Mouse (Mus musculus) lung, postnatal 0 days (tissue): ENCODE results near the gene Omd.

Source experiments
- CTCF ChIP-seq: IDR thresholded peaks from 2 replicates; pipeline ENCODE4 v1.5.1; 2016; ENCODE audit warnings: antibody characterized with exemption, mild to moderate bottlenecking
- EP300 ChIP-seq: IDR thresholded peaks from 2 replicates; pipeline ENCODE4 v1.6.1; 2016; ENCODE audit warnings: antibody characterized with exemption, mild to moderate bottlenecking, control low read depth

DNA sequence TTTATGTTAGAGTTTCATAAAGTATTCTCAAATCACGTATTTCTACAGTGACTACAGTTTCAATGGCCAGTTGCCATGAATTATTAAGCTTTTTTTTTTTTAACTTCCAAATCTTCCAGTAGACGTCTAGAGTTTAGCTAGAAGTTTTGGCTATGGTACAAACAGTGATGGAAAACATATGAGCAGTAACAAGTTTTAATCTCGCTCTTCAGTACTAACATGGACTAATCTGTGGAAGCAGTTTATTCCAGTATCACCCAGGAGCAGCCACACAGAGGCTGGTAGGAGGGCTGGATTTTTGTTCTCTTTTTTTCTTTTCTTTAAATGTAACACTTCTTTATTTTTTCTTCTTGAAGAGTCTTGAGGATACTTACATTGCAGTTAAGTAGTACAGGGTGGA lies 38.0 kb upstream of the Omd start, which contains the start of gene Aspn:
- TF ChIP-seq CTCF: no peak
- TF ChIP-seq EP300: 0 out of 2 replicates have a peak, but pooled peaks have one; percentile 13
